Mouse (Mus musculus) induced T-regulatory cell, adult 2 months (primary cell): Measurements from ENCODE around the gene Gpr63.
"Not testable (repeated sequence)": the region's sequence is repeated elsewhere in the genome, so short reads cannot be mapped to it uniquely, and the experiment has no call there.

Source experiments
- DNase-seq: peaks from one replicate; pipeline ENCODE4 v3.0.0-alpha.2; 2012; ENCODE audit warnings: low read depth

Gene Gpr63

GRCm38 (mm10) chr4:24966299-24966991, at the start of gene Gpr63:
Gene Gpr63, plus strand, starts transcription at chr4:24966407.
- DNase-seq = peak; percentile 3

- DNase-seq = no peak
These were observed 46.1 kb upstream of the Gpr63 start for GRCm38 (mm10) chr4:24920006-24920577.

DNA sequence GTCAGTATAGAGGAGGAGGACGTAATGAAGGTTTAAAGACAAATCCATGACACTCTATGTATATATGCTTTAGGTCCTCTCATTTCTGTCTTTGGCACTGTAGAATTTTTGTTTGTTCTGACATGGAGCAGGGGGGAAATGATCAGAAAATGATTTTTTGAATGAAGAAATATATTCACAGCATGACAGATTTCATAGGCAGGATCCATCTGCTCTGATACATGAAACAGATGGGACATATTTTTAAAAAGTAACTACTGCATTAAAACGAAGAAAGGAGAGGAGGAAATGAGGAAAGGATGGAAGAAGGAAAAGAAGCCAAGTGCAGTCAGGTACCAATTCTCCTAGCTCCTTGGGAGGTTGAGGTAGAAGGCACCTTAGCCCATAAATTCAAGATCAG, 41.5 kb upstream of the Gpr63 start:
- no peak for DNase-seq

GRCm38 (mm10) chr4:24928260-24928780, 37.9 kb upstream of the Gpr63 start:
- no peak for DNase-seq

DNA sequence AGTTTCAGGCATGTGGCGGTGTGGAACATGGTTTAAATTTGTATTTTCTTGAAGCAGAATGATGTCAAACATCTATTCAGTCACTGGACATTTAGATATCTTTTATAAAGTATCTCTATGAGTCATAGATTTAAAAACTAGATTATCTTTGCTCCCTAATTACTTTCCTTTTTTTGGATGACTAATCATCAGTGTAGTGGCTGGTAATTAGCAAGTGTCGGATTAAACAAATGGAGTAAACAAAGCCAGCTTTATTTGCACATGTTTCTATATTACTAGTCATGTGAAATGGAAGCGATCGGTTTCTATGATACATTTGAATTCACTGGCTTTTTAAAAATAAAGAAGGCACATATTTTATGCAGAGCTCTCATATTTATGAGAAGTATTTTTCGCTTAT, 37.3 kb upstream of the Gpr63 start:
- no peak for DNase-seq

DNA sequence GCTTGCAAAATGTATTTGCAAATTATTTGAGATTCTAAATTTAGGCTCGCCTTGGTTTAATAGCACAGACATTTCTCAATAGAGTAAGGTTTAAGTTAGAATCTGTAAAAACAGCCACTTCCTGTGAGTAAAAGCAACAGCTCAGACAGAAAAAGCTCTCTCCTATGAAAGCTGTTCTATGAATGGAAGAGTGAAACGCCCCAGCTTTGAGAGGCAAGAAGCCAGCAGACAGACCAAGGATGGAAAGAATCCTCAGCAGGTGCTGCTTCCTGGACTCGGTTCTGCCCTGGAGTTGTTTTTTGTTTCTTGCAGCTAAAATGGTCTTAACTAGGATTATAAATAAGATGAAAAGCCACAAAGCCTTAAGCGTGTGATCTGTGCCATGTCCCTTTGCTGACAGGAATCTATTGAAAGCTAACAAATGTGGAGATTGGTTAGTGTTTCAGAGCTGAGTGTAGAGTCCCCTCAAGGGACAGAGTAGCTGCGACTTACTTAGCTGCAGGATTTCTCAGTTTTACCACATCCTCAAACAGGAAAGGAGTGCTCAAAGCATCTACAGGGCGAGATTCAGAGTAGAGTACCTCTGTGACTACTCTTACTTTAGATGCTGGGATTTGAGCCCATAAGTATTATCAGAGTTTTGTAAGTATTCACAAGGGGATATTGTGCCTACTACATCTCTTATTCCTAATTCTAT, 23.3 kb upstream of the Gpr63 start:
- no peak for DNase-seq

GRCm38 (mm10) chr4:24965918-24966298, 299 bp upstream of the Gpr63 start:
- no peak for DNase-seq

GRCm38 (mm10) chr4:24967251-24967650, 1.0 kb downstream of the Gpr63 start:
- DNase-seq = no peak

DNA sequence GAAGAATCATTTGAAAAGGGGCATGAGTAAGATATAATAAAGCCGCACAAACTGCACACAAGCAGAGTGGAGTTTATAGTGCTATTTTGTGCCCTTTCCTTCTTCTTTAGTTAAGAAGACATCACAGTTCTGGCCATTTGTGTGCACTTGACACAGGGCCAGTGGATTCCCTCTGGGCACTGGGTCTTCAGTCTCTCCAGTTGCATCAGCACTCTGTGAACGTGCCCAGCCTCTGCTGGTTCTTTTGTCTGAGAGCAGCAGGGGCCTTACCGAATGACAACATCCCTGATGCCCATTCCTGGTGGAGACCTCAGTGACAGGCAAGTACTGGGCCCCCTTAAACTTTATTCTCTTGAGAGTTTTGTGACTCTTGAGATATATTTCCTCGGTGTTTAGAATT, 12.4 kb downstream of the Gpr63 start:
- no peak for DNase-seq

GRCm38 (mm10) chr4:24985612-24986011, 19.4 kb downstream of the Gpr63 start:
- DNase-seq = no peak

DNA sequence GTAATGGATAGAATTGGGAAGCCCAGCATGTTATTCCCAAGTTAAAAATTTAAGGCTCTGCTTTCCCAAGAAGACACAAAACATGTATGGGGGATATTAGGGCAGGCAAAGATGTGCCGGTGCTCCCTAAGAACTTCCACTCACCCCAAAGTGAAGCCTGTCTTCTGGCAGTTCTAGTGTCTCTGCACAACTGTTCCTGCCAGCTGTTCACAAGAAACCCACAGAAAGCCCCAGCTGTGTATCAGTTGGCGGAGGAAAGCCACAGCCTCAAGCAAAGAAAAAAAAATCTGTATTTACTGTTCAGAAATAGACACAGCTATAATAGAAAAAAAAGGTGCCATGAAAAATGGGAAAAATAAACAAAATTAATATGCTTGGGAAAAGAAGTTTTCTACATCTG, 25.3 kb downstream of the Gpr63 start:
- no peak for DNase-seq

DNA sequence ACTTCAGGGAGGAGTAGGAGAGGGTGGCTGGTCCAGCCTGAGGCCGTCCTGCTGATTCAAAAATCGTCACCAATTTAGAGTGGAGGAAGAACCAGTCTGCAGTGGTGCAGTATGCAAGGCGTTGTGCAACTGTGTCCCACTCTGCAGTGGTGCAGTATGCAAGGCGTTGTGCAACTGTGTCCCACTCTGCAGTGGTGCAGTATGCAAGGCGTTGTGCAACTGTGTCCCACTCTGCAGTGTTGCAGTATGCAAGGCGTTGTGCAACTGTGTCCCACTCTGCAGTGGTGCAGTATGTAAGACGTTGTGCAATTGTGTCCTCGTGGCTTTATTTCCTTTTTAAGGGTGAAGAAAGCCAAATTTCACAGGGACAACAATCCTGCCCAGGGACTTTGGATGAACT, 43.1 kb downstream of the Gpr63 start:
- DNase-seq = not testable (repeated sequence)

- no peak for DNase-seq
These were observed 45.6 kb downstream of the Gpr63 start for GRCm38 (mm10) chr4:25011780-25012179.

GRCm38 (mm10) chr4:25012726-25013125, 46.5 kb downstream of the Gpr63 start:
- no peak for DNase-seq

GRCm38 (mm10) chr4:25015017-25015655, 48.9 kb downstream of the Gpr63 start:
- DNase-seq = no peak

DNA sequence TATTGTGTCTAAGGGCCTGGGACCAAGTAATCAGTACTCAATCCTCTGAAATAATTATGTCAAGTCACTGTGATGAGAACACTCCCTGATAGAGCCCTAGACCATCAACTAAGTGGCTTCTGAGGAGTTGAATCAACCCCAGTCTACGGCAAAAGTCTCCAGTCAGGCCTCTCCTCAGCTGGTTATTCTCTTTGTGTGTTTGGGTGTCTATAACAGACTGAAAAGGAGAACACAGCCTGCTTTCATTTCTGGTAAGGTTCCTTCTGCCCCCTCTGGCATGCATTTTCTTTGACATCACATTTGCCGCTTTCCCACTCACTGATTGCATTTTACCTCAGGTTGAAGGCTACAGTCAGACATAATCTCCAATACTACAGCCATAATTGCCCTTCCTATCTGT, 62.0 kb downstream of the Gpr63 start:
- no peak for DNase-seq

- DNase-seq = no peak
These were observed 62.5 kb downstream of the Gpr63 start for GRCm38 (mm10) chr4:25028752-25029151.

- DNase-seq = no peak
These were observed 63.7 kb downstream of the Gpr63 start for GRCm38 (mm10) chr4:25029875-25030274.

- DNase-seq = no peak
These were observed 69.1 kb downstream of the Gpr63 start for GRCm38 (mm10) chr4:25035158-25035791.

- no peak for DNase-seq
These were observed 69.6 kb downstream of the Gpr63 start for GRCm38 (mm10) chr4:25035806-25036205.

- no peak for DNase-seq
These were observed 71.1 kb downstream of the Gpr63 start for GRCm38 (mm10) chr4:25037260-25037659.

DNA sequence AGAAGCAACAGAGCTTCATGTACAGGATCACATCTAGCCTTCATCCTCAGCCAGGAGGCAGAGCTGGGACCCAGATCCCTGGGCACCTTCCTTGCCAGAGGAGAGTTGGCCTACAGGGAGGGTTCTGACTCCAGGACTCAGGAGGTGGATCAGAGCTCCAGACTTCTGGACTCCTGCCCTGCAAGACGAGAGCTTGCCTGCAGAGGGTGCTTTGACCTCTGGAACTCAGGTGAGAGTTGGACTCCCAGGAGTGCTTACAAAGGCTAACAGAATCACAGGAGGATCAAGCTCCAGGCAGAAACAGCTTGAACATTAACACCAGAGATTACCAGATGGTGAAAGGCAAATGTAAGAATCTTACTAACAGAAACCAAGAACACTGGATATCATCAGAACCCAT, 89.3 kb downstream of the Gpr63 start:
- not testable (repeated sequence) for DNase-seq
